Mouse (Mus musculus): Measurements from ENCODE around the gene Ccdc127.

The Ccdc127 gene

GRCm38 (mm10) chr13:74390371-74390990 is 40.4 kb downstream of the Ccdc127 start, which contains the start of gene Zfp72:
TSS of gene Zfp72 (minus strand) at chr13:74390836.
- peak; percentile 74 for DNase-seq (ENCODE audit: low spot score)

GRCm38 (mm10) chr13:74391156-74391555 is 41.0 kb downstream of the Ccdc127 start:
- no peak for DNase-seq (ENCODE audit: low spot score)

- DNase-seq (ENCODE audit: low spot score), result no peak
Observed at GRCm38 (mm10) chr13:74399298-74399839, 49.3 kb downstream of the Ccdc127 start, which contains the start of gene Ftl1-ps1. TSS of gene Ftl1-ps1 (plus strand) at chr13:74399694.
